Mouse (Mus musculus) layer of hippocampus, postnatal 36 days (tissue): Measurements from ENCODE around the gene Dnajc15. TPM values are rescaled to one million over a fixed set of nuclear protein-coding genes. Genes with fewer than 3 reads are reported as not detected.
A peak's percentile ranks its signal among the peaks of the same experiment; 100 is the strongest.
"Not testable (repeated sequence)": the region's sequence is repeated elsewhere in the genome, so short reads cannot be mapped to it uniquely, and the experiment has no call there.

Experiments used
- DNase-seq, 2 experiments: peaks; one replicate each; pipeline ENCODE4 v3.0.0; 2022
- total RNA-seq, 2 experiments: library from RNA; stranded (reverse); gene quantifications; 2 replicates each; pipeline ENCODE4 v1.2.3; 2021

Gene Dnajc15
- 10 to 100 TPM; 64.1 to 67.2 TPM for total RNA-seq

- DNase-seq, result peak; percentile 83 to 85
These were observed at the start of gene Dnajc15 for GRCm38 (mm10) chr14:77874304-77875241. Gene Dnajc15, minus strand, starts transcription at chr14:77875125.

- DNase-seq, result no peak
These were observed 48.3 kb upstream of the Dnajc15 start for GRCm38 (mm10) chr14:77923076-77923865.

GRCm38 (mm10) chr14:77921641-77922040 lies 46.7 kb upstream of the Dnajc15 start:
- no peak for DNase-seq

GRCm38 (mm10) chr14:77915776-77916175 lies 40.9 kb upstream of the Dnajc15 start:
- no peak for DNase-seq

- DNase-seq, result no peak
These were observed 31.7 kb upstream of the Dnajc15 start for GRCm38 (mm10) chr14:77906586-77906985.

GRCm38 (mm10) chr14:77905466-77905865 lies 30.5 kb upstream of the Dnajc15 start:
- DNase-seq, result no peak

- no peak for DNase-seq
These were observed 29.3 kb upstream of the Dnajc15 start, which contains the start of gene Epsti1 for GRCm38 (mm10) chr14:77904171-77904762. Gene Epsti1, plus strand, starts transcription at chr14:77904239.

- DNase-seq, result no peak
These were observed 27.6 kb upstream of the Dnajc15 start for GRCm38 (mm10) chr14:77902541-77902940.

- DNase-seq, result no peak
These were observed 21.0 kb upstream of the Dnajc15 start for GRCm38 (mm10) chr14:77895951-77896350.

- DNase-seq, result no peak
These were observed 15.0 kb upstream of the Dnajc15 start for GRCm38 (mm10) chr14:77889911-77890310.

GRCm38 (mm10) chr14:77886941-77887340 lies 12.0 kb upstream of the Dnajc15 start:
- no peak for DNase-seq

GRCm38 (mm10) chr14:77886376-77886775 lies 11.5 kb upstream of the Dnajc15 start:
- no peak for DNase-seq

GRCm38 (mm10) chr14:77882669-77883068 lies 7.7 kb upstream of the Dnajc15 start:
- peak; percentile 13 to 18 for DNase-seq

- DNase-seq, result no peak
These were observed 7.1 kb upstream of the Dnajc15 start for GRCm38 (mm10) chr14:77881998-77882397.

GRCm38 (mm10) chr14:77877876-77878275 lies 3.0 kb upstream of the Dnajc15 start:
- DNase-seq, result not testable (repeated sequence)

- no peak for DNase-seq
These were observed 1.3 kb upstream of the Dnajc15 start for GRCm38 (mm10) chr14:77876199-77876598.

GRCm38 (mm10) chr14:77871380-77871975 lies 3.4 kb downstream of the Dnajc15 start:
- DNase-seq, result no peak

GRCm38 (mm10) chr14:77870926-77871325 lies 4.0 kb downstream of the Dnajc15 start:
- DNase-seq, result no peak

- DNase-seq, result no peak
These were observed 7.3 kb downstream of the Dnajc15 start for GRCm38 (mm10) chr14:77867601-77868000.

- no peak for DNase-seq
These were observed 10.4 kb downstream of the Dnajc15 start for GRCm38 (mm10) chr14:77864510-77864909.

GRCm38 (mm10) chr14:77864051-77864450 lies 10.9 kb downstream of the Dnajc15 start:
- no peak for DNase-seq

- no peak for DNase-seq
These were observed 13.9 kb downstream of the Dnajc15 start for GRCm38 (mm10) chr14:77860841-77861560.
